Mouse (Mus musculus): ENCODE results near the gene Pole4.

DNA sequence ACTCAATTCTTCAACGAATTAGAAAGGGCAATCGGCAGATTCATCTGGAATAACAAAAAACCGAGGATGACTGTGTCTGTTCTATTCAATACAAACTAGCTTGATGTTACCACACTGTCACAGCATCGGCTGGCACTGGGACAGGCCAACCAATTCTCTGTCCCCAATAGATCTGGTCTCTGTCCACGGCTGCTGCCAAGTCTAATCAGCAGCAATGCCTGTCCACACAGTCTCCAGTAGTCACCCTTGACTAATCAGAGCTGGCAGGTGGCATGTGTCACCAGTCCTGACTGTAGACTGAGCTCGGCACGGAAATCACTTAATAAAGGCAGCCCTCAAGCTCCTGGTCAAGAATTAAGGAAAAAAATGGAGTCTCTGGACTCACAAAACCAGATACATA is 115.8 kb downstream of the Pole4 start:
- no peak for TF ChIP-seq CTCF (IDR thresholded peaks at IDR 0.05; ENCODE audit: borderline replicate concordance, extremely low read depth, insufficient read depth, insufficient read length)
- no peak for TF ChIP-seq POLR2A (IDR thresholded peaks at IDR 0.05; ENCODE audit: borderline replicate concordance, extremely low read depth, insufficient read depth, insufficient read length, poor library complexity, severe bottlenecking)

All from brain, embryonic 14.5 days (tissue).